Mouse (Mus musculus) embryonic facial prominence, embryonic 15.5 days (tissue): ENCODE data around the gene 0610010F05Rik. TPM values are rescaled to one million over a fixed set of nuclear protein-coding genes. Genes with fewer than 3 reads are reported as not detected.

ENCODE experiments used
- ATAC-seq: fragments of 200-750 bp; cut with Nextera tagmentation; 2 replicates; pipeline ENCODE4 v1.8.0; 2017; ENCODE audit warnings: low read depth, moderate TSS enrichment; ENCODE audit not compliant: insufficient number of reproducible peaks, low FRiP score, low TSS enrichment
- H3K27ac ChIP-seq: fragments of 300-500 bp; sonication (generic); replicated peaks from 2 replicates; pipeline ENCODE4 v1.5.1; 2015; ENCODE audit warnings: mild to moderate bottlenecking, inconsistent platforms
- H3K27me3 ChIP-seq: fragments of 300-500 bp; sonication (generic); 2 replicates; pipeline ENCODE4 v1.6.1; 2015; ENCODE audit warnings: inconsistent platforms
- H3K36me3 ChIP-seq: fragments of 300-500 bp; sonication (generic); 2 replicates; pipeline ENCODE4 v1.6.1; 2015; ENCODE audit warnings: mild to moderate bottlenecking, inconsistent platforms
- H3K4me1 ChIP-seq: fragments of 300-500 bp; sonication (generic); 2 replicates; pipeline ENCODE4 v1.6.1; 2015; ENCODE audit warnings: inconsistent platforms
- H3K4me2 ChIP-seq: fragments of 300-500 bp; sonication (generic); replicated peaks from 2 replicates; pipeline ENCODE4 v1.6.1; 2015; ENCODE audit warnings: mild to moderate bottlenecking, inconsistent platforms
- H3K4me3 ChIP-seq: fragments of 300-500 bp; sonication (generic); replicated peaks from 2 replicates; pipeline ENCODE4 v1.5.1; 2015; ENCODE audit warnings: mild to moderate bottlenecking, inconsistent platforms
- H3K9ac ChIP-seq: fragments of 300-500 bp; sonication (generic); 2 replicates; pipeline ENCODE4 v1.6.1; 2015; ENCODE audit warnings: inconsistent platforms
- H3K9me3 ChIP-seq: fragments of 300-500 bp; sonication (generic); replicated peaks from 2 replicates; pipeline ENCODE4 v1.6.1; 2016; ENCODE audit warnings: inconsistent platforms
- WGBS: fragments of 180-500 bp; shearing (Covaris S2); methylation state at CpG from one replicate; pipeline ENCODE4 v1.1.7; 2015; 5-methylcytosine and 5-hydroxymethylcytosine counted together
- polyA plus RNA-seq: library from polyadenylated mRNA; unstranded; fragments of >200 nt; fragmentation: Nextera tagmentation; extraction: Ambion mirVana; gene quantifications from 2 replicates; pipeline ENCODE4 v1.2.1, GENCODE M21; 2015

Gene 0610010F05Rik
- polyA plus RNA-seq, 1 experiment from 2014 or later: 22.9 TPM

- no peaks in the 10 kb centered on the region for H3K27me3 ChIP-seq
- no peak overlapping the region for H3K9ac ChIP-seq
- no peak overlapping the region for H3K4me3 ChIP-seq
- H3K4me1 ChIP-seq: no peaks in the 10 kb centered on the region
- no peak overlapping the region for H3K4me2 ChIP-seq
- H3K36me3 ChIP-seq: peaks cover 1% of the 10 kb centered on the region; the same call in 1 of the 2 replicates
- no peak for ATAC-seq
- H3K27ac ChIP-seq: no peak overlapping the region
- 57% methylated on average over 6 of the region's 6 CpGs for WGBS
- H3K9me3 ChIP-seq: no peaks in the 10 kb centered on the region
Measured at GRCm38 (mm10) chr11:23565761-23566160, 67.7 kb downstream of the 0610010F05Rik start.

- Histone ChIP-seq H3K4me2 (no peak overlapping the region), H3K36me3 (no peaks in the 10 kb centered on the region), H3K4me1 (no peaks in the 10 kb centered on the region), H3K27me3 (no peaks in the 10 kb centered on the region), H3K4me3 (no peak overlapping the region), H3K9me3 (no peaks in the 10 kb centered on the region), H3K9ac (no peak overlapping the region), H3K27ac (no peak overlapping the region)
- ATAC-seq: no peak
- 62% methylated on average over 6 of the region's 6 CpGs for WGBS
Measured at GRCm38 (mm10) chr11:23557039-23557630, 76.3 kb downstream of the 0610010F05Rik start.

- 79% methylated on average over 2 of the region's 2 CpGs for WGBS
- no peak for ATAC-seq
- Histone ChIP-seq H3K4me1 (no peaks in the 10 kb centered on the region), H3K4me3 (no peak overlapping the region), H3K9ac (no peak overlapping the region), H3K9me3 (no peaks in the 10 kb centered on the region), H3K4me2 (no peak overlapping the region), H3K36me3 (no peaks in the 10 kb centered on the region), H3K27ac (no peak overlapping the region), H3K27me3 (no peaks in the 10 kb centered on the region)
Measured at GRCm38 (mm10) chr11:23537446-23537845, 96.0 kb downstream of the 0610010F05Rik start.

- Histone ChIP-seq H3K4me3 (no peak within 1 kb of the TSS), H3K9me3 (no peaks in the 10 kb centered on the region), H3K27me3 (no peaks in the 10 kb centered on the region), H3K27ac (no peak within 1 kb of the TSS), H3K4me2 (no peak within 1 kb of the TSS), H3K36me3 (no peaks in the 10 kb centered on the region), H3K4me1 (no peaks in the 10 kb centered on the region), H3K9ac (no peak within 1 kb of the TSS)
- no peak for ATAC-seq
- 41% methylated on average over 5 of the region's 5 CpGs for WGBS
Measured at GRCm38 (mm10) chr11:23520473-23521205, 112.8 kb downstream of the 0610010F05Rik start, which contains the start of gene 1700093K21Rik. 1700093K21Rik (minus strand) TSS chr11:23521155.

GRCm38 (mm10) chr11:23518981-23519380 lies 114.5 kb downstream of the 0610010F05Rik start:
- WGBS: 73% methylated on average over 3 of the region's 3 CpGs
- no peaks in the 10 kb centered on the region for H3K36me3 ChIP-seq
- no peak for ATAC-seq
- no peak overlapping the region for H3K4me2 ChIP-seq
- no peak overlapping the region for H3K4me3 ChIP-seq
- H3K27me3 ChIP-seq: no peaks in the 10 kb centered on the region
- no peak overlapping the region for H3K9ac ChIP-seq
- H3K27ac ChIP-seq: no peak overlapping the region
- H3K9me3 ChIP-seq: no peaks in the 10 kb centered on the region
- no peaks in the 10 kb centered on the region for H3K4me1 ChIP-seq

GRCm38 (mm10) chr11:23515315-23515714 lies 118.1 kb downstream of the 0610010F05Rik start:
- no peak overlapping the region for H3K27ac ChIP-seq
- no peaks in the 10 kb centered on the region for H3K27me3 ChIP-seq
- H3K4me3 ChIP-seq: no peak overlapping the region
- no peaks in the 10 kb centered on the region for H3K36me3 ChIP-seq
- no peaks in the 10 kb centered on the region for H3K9me3 ChIP-seq
- no peak overlapping the region for H3K9ac ChIP-seq
- 65% methylated on average over 2 of the region's 2 CpGs for WGBS
- no peak overlapping the region for H3K4me2 ChIP-seq
- no peak for ATAC-seq
- no peaks in the 10 kb centered on the region for H3K4me1 ChIP-seq

Other genes with a start within 250 kb of the 0610010F05Rik start
- gene Ahsa2, start 135.6 kb downstream of the 0610010F05Rik start, polyA plus RNA-seq: 77.3 and 88.8 TPM in 2 replicates
- 0.12 TPM in 1 of 2 replicates, not detected in the other for gene 1700093K21Rik, start 112.5 kb downstream of the 0610010F05Rik start, polyA plus RNA-seq
- 18.7 and 21.2 TPM in 2 replicates for gene Pus10, start 32.0 kb upstream of the 0610010F05Rik start, polyA plus RNA-seq
- gene Pex13, start 32.3 kb upstream of the 0610010F05Rik start, polyA plus RNA-seq: 33.2 and 40.1 TPM in 2 replicates
- 1.3 and 1.5 TPM in 2 replicates for gene Rel, start 137.3 kb upstream of the 0610010F05Rik start, polyA plus RNA-seq